Mouse (Mus musculus): ENCODE results near the gene Btrc.
A peak's percentile ranks its signal among the peaks of the same experiment; 100 is the strongest.

Gene Btrc

DNA sequence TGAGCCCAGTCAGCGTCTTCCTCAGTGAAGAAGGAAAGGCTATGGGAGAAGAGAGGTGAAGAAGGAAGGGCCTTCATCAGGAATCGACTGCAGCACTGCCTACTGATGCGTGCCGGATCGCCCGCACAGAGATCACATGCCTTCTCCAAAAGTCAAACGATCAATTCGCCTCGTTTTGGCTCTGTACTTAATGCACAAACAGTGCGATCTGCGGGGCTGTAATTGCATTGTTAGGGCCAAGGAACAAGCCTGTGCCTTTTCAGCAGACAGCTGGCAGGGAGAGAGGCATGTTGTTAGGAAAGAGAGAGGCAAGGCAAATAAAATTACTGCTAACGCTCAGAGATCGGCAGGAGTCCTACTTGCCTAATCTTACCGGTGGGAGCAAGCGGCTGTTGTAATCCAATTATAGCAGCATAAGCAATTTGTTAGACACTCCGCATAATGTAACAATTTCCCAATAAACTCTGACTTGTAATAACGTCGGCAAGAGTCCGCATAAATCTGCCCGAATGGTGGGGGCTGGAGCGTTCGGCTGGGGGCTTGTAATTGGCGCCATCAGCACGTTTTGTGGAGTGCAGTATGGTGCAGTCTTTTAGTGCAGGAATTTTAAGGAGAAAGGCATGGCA is 112.5 kb downstream of the Btrc start:
- peak; percentile 13 to 60 for DNase-seq

GRCm38 (mm10) chr19:45479548-45479947 is 116.0 kb downstream of the Btrc start:
- no peak for DNase-seq

GRCm38 (mm10) chr19:45480490-45480889 is 117.0 kb downstream of the Btrc start:
- no peak for DNase-seq

DNA sequence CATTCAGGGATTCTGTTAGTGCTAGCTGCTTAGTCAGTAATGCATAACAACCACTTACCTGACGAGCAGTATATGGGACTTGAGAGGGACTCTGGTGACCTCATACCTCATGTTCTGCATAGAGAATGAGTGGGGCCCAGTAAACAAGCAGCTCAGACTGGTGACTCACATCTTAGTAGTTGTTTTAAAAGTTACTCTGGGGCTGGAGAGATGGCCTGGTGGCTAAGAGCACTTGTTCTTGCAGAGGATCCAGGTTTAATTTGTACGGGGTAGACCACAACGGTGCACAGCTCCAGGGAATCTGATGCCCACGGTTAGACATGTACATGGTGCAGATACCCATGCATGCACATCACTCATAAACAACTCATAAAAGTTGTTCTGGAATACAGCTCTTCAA is 117.4 kb downstream of the Btrc start:
- DNase-seq, result no peak

DNA sequence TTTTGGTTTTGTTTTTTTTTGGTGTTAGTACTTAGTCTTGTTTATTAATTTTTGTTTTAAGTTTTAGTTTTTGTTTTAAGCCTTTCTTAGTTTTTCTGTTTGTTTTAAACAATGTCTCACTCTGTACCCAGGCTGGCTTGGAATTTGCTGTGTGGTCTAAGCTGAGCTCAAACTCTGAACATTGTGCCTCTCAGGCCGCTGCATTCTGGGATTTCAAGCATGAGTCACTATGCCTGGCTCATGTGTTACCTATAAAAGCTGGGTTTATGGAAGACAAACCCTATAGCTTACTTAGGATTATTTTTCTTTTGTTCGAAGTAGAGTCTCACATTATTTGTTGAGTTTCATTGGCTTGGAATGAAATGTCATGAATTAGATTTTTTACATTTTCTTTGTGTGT is 119.9 kb downstream of the Btrc start:
- no peak for DNase-seq

- DNase-seq, result no peak
Observed at GRCm38 (mm10) chr19:45486206-45486991, 122.9 kb downstream of the Btrc start.

DNA sequence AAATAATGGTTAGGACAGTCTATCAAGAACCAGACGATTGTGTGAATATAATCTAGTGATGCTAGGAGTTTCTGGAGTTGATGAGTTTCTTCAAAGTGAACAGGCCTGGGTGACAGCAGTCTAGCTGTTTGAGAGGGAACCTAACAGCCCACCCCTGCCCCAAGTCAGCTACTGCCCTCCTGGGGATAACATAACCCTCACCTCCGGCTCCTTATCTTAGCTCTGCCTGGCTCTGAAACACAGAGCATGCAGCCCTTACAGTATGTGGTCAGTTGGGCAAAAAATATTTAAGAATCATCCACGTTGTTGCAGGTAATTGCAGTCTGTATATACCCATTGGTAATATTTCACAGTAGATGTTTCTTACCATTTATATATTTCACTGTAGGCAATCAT is 123.5 kb downstream of the Btrc start:
- no peak for DNase-seq

DNA sequence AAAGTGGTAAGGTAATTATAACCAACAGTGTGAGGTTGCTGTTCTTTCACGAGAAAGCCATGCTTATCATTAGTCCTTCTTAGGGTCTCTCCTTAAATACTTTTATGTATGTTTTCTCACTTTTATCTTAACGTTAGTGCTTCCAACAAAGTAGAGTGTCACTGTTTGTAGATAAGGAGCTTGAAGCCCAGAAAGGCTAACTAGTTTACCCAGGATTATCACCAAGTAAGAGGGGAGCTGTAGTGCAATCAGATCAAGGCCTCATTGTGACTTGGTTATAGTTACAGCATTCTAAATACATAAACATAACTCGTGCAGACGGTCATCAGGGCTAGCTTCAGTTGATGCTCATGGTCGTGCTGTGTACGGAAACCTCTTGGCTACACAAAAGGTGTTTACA is 126.4 kb downstream of the Btrc start:
- DNase-seq, result no peak

- DNase-seq, result no peak
Observed at GRCm38 (mm10) chr19:45491246-45491645, 127.7 kb downstream of the Btrc start.

- DNase-seq, result no peak
Observed at GRCm38 (mm10) chr19:45494121-45494775, 130.7 kb downstream of the Btrc start.

- no peak for DNase-seq
Observed at GRCm38 (mm10) chr19:45505446-45505845, 141.9 kb downstream of the Btrc start.

GRCm38 (mm10) chr19:45507531-45507930 is 144.0 kb downstream of the Btrc start:
- DNase-seq, result no peak

- DNase-seq, result no peak
Observed at GRCm38 (mm10) chr19:45510680-45511079, 147.1 kb downstream of the Btrc start.

- DNase-seq, result no peak
Observed at GRCm38 (mm10) chr19:45511406-45511805, 147.9 kb downstream of the Btrc start.

GRCm38 (mm10) chr19:45515341-45515740 is 151.8 kb downstream of the Btrc start:
- no peak for DNase-seq

DNA sequence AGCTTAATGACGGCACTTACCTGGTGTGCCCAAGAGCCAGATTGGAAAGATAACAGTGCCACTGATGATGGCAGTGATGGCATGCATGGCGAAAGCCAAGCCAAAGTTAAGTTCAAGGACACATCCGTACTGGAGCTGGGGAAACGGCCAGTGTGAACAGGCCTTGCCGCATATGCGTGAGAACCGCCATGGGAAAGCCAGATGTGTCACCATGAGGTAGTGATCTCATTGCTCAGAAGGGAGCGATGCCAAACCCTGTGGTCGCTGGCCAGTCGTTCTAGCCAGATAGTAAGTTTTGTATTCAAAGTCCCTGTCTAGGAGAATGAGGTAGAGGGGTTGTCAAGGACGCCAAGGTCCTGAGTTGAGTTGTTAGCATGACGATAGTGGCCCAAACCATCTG is 152.7 kb downstream of the Btrc start:
- no peak for DNase-seq

- no peak for DNase-seq
Observed at GRCm38 (mm10) chr19:45527382-45527781, 163.8 kb downstream of the Btrc start.

DNA sequence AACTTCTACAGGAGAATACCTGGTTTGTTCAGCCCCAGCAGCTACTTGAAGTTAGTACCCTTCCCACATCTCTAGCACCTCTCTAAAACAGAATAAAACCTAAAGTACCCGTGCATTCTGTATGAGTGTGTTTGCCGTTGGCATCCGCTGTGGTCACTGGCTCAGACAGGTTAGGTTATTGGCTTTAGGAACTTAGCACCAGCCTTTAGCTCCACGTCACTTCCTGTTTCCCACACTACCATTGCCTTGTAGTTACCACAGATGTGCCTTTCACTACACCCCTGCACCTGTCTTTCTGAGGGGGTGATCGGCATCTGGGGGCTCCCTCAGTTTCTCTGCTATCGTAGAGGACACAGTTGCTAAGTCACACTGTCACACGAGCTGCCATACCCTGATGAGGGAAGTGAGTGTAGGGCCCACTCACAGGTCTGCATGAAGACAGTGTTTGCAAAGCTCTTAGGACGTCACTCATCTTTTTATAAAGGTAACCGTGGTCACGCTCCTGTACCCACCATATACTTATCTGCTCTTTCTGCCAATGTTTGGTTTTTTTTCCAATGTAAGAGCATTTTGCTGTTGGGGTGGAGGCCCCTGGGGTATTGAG is 164.5 kb downstream of the Btrc start:
- no peak for DNase-seq

DNA sequence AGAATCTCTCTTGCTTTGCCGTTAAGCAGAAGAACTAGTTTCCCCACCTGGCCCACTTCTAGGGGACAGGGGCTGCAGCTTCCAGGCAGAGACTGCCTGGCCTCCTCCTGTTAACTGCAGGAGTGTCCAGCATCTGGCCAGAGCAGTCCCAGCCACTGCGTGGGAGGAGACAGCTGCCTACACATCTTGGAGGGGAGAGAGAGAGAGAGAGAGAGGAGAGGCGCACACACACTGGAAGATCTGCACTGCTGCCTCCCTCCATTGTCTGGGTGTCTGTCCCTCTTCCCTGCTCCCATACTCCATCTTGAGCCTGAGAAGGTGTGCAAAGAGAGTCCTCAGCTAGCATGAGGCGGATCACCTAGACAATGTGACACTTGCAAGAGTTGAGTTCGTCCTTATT is 165.8 kb downstream of the Btrc start:
- no peak for DNase-seq

GRCm38 (mm10) chr19:45530200-45530995 is 166.9 kb downstream of the Btrc start:
- peak; percentile 61 to 85 for DNase-seq

DNA sequence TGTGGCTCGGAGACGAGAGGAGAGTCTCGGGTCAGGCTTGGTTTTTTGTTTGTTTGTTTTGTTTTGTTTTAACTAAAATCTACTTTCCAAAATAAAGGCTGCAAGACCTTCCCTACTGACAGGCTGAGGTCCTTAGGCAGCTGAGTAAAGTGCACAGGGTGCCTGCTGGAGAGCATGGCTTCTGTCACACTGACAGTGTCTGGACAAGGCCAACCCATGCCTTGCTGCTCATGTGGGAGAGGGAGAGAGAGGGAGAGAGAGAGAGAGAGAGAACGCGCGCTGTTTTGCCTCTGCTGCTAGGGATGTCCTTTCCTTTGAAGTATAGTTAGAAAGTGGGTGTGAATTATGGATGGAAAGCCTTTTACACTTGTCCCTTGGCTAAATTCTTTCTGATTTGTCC is 168.0 kb downstream of the Btrc start:
- no peak for DNase-seq

DNA sequence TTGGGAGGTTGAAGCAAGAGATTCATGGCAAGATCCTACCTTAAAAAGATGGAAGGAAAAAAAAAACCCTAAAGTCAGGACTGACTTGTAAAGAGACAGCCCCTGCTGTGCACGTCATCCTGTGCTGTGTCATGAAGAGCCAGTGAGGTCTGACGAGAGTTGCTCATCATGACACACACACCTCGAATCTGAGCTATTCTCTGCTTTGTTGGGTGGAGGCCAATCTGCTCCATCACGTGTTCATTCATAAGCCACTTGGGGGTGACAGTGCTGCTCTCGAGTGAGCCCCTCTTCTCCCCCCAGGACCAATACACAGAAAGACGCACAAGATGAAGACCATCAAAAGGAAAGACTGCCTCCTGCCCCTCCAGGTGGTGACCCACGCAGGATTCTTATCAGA is 170.1 kb downstream of the Btrc start:
- DNase-seq, result no peak

DNA sequence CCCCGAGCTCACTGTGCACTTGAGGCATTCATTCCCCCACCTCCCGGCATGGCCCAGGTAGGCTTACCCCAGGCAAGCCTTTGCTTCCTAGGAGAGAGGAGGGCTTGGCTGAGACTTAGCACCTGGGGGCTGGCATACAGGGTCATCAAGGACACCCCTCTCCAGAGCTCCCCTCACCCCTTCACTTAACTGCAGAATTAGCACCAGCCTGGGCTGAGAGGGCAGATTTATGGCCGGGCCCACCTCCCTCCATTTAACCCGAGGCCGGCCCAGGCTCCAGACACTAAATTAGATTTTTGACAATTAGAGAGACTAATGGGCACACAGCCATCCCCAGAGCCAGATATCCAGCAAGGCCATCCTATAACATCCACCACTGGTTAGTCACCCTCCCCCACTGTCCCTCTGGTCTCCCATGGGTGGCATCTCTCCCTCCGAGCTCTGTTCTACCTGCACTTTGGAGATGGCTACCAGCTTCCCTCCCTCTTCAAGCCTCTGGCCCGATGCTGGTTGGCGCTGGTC is 171.7 kb downstream of the Btrc start:
- no peak for DNase-seq
